Mouse (Mus musculus): ENCODE results near the gene Tmem150c.

The Tmem150c gene

DNA sequence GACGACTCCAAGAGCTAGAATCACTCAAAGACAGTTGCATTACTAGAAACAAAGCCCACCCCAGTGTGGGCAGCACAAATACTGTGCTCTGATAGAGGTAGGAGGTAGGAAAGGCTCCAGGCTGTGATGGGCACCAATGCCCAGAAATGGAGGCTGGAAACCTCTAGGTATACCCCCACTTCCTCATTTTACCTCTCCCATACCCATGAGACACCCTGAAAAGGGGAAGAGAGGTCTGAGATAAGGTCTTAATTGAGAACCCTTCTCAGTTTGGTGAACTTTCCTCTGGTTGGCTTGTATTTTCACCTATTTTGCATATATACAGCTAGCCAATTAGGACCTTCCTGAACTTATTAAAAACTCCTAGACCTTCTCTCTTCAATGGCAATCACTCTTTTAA, 2.4 kb upstream of the Tmem150c start:
- TF ChIP-seq CTCF (conservative IDR thresholded peaks at IDR 0.05; ENCODE audit: low read length) (no peak), NANOG (IDR thresholded peaks at IDR 0.05; ENCODE audit: borderline replicate concordance, low read length) (no peak), POU5F1 (IDR thresholded peaks at IDR 0.05; ENCODE audit: borderline replicate concordance, low read length) (no peak)
- H3K4me3 ChIP-seq (replicated peaks; ENCODE audit: low read length), result no peak overlapping the region
- peaks cover 61% of the 10 kb centered on the region for H3K27me3 ChIP-seq (ENCODE audit: insufficient read depth, low read length)
- peaks cover 21% of the 10 kb centered on the region for H3K4me1 ChIP-seq (replicated peaks; ENCODE audit: low read depth, low read length)
- no peaks in the 10 kb centered on the region for H3K36me3 ChIP-seq (ENCODE audit: insufficient read depth, low read length)
- H3K9me3 ChIP-seq (ENCODE audit: low read length), result no peaks in the 10 kb centered on the region

GRCm38 (mm10) chr5:100158791-100159637, 594 bp downstream of the Tmem150c start:
- Histone ChIP-seq H3K4me1 (replicated peaks; ENCODE audit: low read depth, low read length) (peaks cover 21% of the 10 kb centered on the region), H3K4me3 (replicated peaks; ENCODE audit: low read length) (peak overlapping the region; percentile 82), H3K27me3 (ENCODE audit: insufficient read depth, low read length) (peaks cover 76% of the 10 kb centered on the region), H3K9me3 (ENCODE audit: low read length) (no peaks in the 10 kb centered on the region), H3K36me3 (ENCODE audit: insufficient read depth, low read length) (no peaks in the 10 kb centered on the region)
- TF ChIP-seq CTCF (conservative IDR thresholded peaks at IDR 0.05; ENCODE audit: low read length) (no peak), POU5F1 (IDR thresholded peaks at IDR 0.05; ENCODE audit: borderline replicate concordance, low read length) (no peak), NANOG (IDR thresholded peaks at IDR 0.05; ENCODE audit: borderline replicate concordance, low read length) (no peak)

DNA sequence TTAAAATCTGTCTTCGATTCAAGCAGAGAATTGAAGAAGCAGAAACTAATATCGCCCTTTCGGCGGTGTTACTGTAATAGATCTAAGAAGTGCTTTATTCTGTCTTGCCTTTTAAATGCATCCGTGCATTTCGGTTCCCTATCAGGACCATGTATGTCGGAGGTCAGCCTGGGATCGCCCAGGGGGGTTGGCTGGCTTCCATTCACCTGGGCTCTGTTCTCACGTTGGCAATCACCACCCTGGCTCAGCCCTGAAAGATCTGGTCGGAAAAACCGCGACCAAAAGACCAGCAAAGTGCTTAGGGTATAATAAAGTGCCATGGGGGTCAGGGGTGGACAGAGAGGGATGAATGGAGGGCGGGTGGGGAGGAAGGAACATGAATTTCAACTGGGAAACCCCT, 1.3 kb downstream of the Tmem150c start:
- no peaks in the 10 kb centered on the region for H3K9me3 ChIP-seq (ENCODE audit: low read length)
- TF ChIP-seq POU5F1 (IDR thresholded peaks at IDR 0.05; ENCODE audit: borderline replicate concordance, low read length), result no peak
- no peak for TF ChIP-seq CTCF (conservative IDR thresholded peaks at IDR 0.05; ENCODE audit: low read length)
- TF ChIP-seq NANOG (IDR thresholded peaks at IDR 0.05; ENCODE audit: borderline replicate concordance, low read length), result no peak
- peak overlapping the region; percentile 82 for H3K4me3 ChIP-seq (replicated peaks; ENCODE audit: low read length)
- peaks cover 75% of the 10 kb centered on the region for H3K27me3 ChIP-seq (ENCODE audit: insufficient read depth, low read length)
- peaks cover 21% of the 10 kb centered on the region for H3K4me1 ChIP-seq (replicated peaks; ENCODE audit: low read depth, low read length)
- no peaks in the 10 kb centered on the region for H3K36me3 ChIP-seq (ENCODE audit: insufficient read depth, low read length)

DNA sequence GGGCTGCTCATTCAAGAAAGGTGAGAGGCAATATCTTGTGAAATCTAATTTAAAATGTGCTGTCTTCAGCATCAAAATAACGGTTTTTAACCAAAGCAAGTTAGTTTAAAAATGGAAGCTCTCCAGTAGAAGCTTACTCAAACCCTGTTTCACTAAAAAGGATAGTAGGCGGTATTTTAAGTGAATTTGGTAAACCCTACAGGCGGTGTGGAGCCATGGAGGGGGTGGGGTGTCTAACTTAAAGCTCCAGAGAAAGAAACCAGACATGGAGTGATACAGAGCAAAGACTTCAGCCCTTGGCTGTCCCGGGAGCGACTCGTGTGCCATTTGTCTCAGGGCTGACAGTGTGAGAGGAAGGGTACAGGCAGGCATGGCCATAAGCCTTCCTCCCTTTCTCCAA, 4.0 kb downstream of the Tmem150c start:
- Histone ChIP-seq H3K9me3 (ENCODE audit: low read length) (no peaks in the 10 kb centered on the region), H3K4me3 (replicated peaks; ENCODE audit: low read length) (no peak overlapping the region), H3K4me1 (replicated peaks; ENCODE audit: low read depth, low read length) (peaks cover 16% of the 10 kb centered on the region), H3K36me3 (ENCODE audit: insufficient read depth, low read length) (no peaks in the 10 kb centered on the region), H3K27me3 (ENCODE audit: insufficient read depth, low read length) (peaks cover 54% of the 10 kb centered on the region)
- TF ChIP-seq NANOG (IDR thresholded peaks at IDR 0.05; ENCODE audit: borderline replicate concordance, low read length), result no peak
- TF ChIP-seq CTCF (conservative IDR thresholded peaks at IDR 0.05; ENCODE audit: low read length), result no peak
- no peak for TF ChIP-seq POU5F1 (IDR thresholded peaks at IDR 0.05; ENCODE audit: borderline replicate concordance, low read length)

DNA sequence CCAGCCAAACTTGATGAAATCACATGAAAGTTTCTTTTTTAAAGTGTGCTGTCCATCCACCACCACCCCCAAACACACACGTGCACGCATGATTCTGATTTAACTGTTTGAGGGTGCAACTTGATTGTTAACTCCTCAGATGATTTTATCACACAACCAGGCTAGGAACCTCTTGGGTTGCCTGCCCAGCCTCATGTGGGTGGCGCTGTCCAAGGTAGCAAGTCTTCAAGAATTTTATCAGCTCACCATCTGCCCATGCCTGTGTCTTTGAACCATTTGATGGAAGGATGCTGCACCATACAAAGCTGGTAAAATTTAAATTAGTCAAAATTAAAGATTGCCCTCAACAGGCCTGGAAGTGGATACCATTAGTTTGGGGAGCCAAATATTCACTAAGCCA, 9.6 kb downstream of the Tmem150c start:
- Histone ChIP-seq H3K36me3 (ENCODE audit: insufficient read depth, low read length) (no peaks in the 10 kb centered on the region), H3K27me3 (ENCODE audit: insufficient read depth, low read length) (peaks cover 7% of the 10 kb centered on the region), H3K9me3 (ENCODE audit: low read length) (no peaks in the 10 kb centered on the region), H3K4me3 (replicated peaks; ENCODE audit: low read length) (no peak overlapping the region), H3K4me1 (replicated peaks; ENCODE audit: low read depth, low read length) (no peaks in the 10 kb centered on the region)
- TF ChIP-seq NANOG (IDR thresholded peaks at IDR 0.05; ENCODE audit: borderline replicate concordance, low read length), result no peak
- TF ChIP-seq CTCF (conservative IDR thresholded peaks at IDR 0.05; ENCODE audit: low read length), result no peak
- TF ChIP-seq POU5F1 (IDR thresholded peaks at IDR 0.05; ENCODE audit: borderline replicate concordance, low read length), result no peak

DNA sequence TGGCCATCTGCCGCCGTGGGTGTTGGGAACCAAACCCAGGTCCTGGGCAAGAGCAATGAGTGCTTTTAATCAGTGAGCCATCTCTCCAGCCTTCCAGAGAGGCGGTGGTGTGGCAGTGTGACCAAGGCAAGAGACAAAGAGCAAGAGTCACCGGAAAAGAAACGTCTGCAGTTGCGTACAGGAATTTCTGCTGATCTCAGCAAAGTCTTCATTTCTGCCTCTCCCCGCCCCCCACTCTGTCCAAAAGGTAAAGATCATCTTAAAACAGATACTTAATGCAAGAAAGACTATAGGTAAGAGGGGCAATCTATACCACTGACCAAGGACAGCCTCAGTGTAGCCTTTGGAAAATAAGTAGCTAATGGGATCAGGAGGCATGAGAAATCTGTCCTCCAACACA, 14.8 kb downstream of the Tmem150c start:
- no peak for TF ChIP-seq POU5F1 (IDR thresholded peaks at IDR 0.05; ENCODE audit: borderline replicate concordance, low read length)
- no peak for TF ChIP-seq NANOG (IDR thresholded peaks at IDR 0.05; ENCODE audit: borderline replicate concordance, low read length)
- TF ChIP-seq CTCF (conservative IDR thresholded peaks at IDR 0.05; ENCODE audit: low read length), result no peak
- no peaks in the 10 kb centered on the region for H3K9me3 ChIP-seq (ENCODE audit: low read length)
- no peaks in the 10 kb centered on the region for H3K4me1 ChIP-seq (replicated peaks; ENCODE audit: low read depth, low read length)
- H3K36me3 ChIP-seq (ENCODE audit: insufficient read depth, low read length), result no peaks in the 10 kb centered on the region
- H3K4me3 ChIP-seq (replicated peaks; ENCODE audit: low read length), result no peak overlapping the region
- H3K27me3 ChIP-seq (ENCODE audit: insufficient read depth, low read length), result no peaks in the 10 kb centered on the region

GRCm38 (mm10) chr5:100127283-100127682, 32.3 kb downstream of the Tmem150c start:
- Histone ChIP-seq H3K4me1 (replicated peaks; ENCODE audit: low read depth, low read length) (peaks cover 22% of the 10 kb centered on the region), H3K9me3 (ENCODE audit: low read length) (no peaks in the 10 kb centered on the region), H3K4me3 (replicated peaks; ENCODE audit: low read length) (no peak overlapping the region), H3K27me3 (ENCODE audit: insufficient read depth, low read length) (no peaks in the 10 kb centered on the region), H3K36me3 (ENCODE audit: insufficient read depth, low read length) (no peaks in the 10 kb centered on the region)
- no peak for TF ChIP-seq NANOG (IDR thresholded peaks at IDR 0.05; ENCODE audit: borderline replicate concordance, low read length)
- no peak for TF ChIP-seq POU5F1 (IDR thresholded peaks at IDR 0.05; ENCODE audit: borderline replicate concordance, low read length)
- no peak for TF ChIP-seq CTCF (conservative IDR thresholded peaks at IDR 0.05; ENCODE audit: low read length)

- H3K27me3 ChIP-seq (ENCODE audit: insufficient read depth, low read length), result peaks cover under 1% of the 10 kb centered on the region; the same call in 1 of the 2 replicates
- H3K4me1 ChIP-seq (replicated peaks; ENCODE audit: low read depth, low read length), result peaks cover 30% of the 10 kb centered on the region
- no peaks in the 10 kb centered on the region for H3K9me3 ChIP-seq (ENCODE audit: low read length)
- no peaks in the 10 kb centered on the region for H3K36me3 ChIP-seq (ENCODE audit: insufficient read depth, low read length)
- H3K4me3 ChIP-seq (replicated peaks; ENCODE audit: low read length), result no peak overlapping the region
- TF ChIP-seq POU5F1 (IDR thresholded peaks at IDR 0.05; ENCODE audit: borderline replicate concordance, low read length), result no peak
- no peak for TF ChIP-seq NANOG (IDR thresholded peaks at IDR 0.05; ENCODE audit: borderline replicate concordance, low read length)
- TF ChIP-seq CTCF (conservative IDR thresholded peaks at IDR 0.05; ENCODE audit: low read length), result no peak
Observed at GRCm38 (mm10) chr5:100125409-100126123, 34.0 kb downstream of the Tmem150c start.
